Mouse (Mus musculus) kidney, adult 2 months (tissue): ENCODE data around the gene Pole.

Source experiments
- CTCF ChIP-seq: fragments of 200-500 bp; conservative IDR thresholded peaks from 2 replicates; pipeline ENCODE4 v1.5.1; 2011; ENCODE audit warnings: low read depth, mild to moderate bottlenecking, control low read depth, low read length, moderate library complexity, mixed read lengths; ENCODE audit not compliant: insufficient read depth, insufficient read length
- POLR2A ChIP-seq: fragments of 200-500 bp; IDR thresholded peaks from one replicate; pipeline ENCODE4 v1.6.1; 2011; ENCODE audit warnings: low read depth, low read length, control low read depth

DNA sequence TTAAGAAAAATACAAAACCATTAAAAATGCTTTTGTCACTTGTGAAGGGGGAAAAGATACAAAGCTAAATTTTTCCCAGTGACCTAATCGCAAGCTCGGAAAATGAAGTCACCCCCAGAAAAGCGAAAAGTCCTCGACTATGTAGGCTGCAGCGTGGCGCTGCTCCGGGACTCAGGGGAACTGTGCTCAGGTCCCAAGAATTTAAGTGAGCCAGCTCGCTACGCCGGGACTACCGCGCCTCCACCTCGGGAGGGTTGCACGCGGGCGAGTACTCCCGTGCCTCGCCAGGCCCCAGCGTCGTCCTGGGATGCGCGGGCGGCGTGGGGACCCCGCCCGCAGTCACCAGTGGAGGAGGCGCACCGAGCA lies 76.7 kb downstream of the Pole start:
- TF ChIP-seq POLR2A (no peak), CTCF (no peak)
